Mouse (Mus musculus): ENCODE data around the gene Ctsl.

The Ctsl gene

DNA sequence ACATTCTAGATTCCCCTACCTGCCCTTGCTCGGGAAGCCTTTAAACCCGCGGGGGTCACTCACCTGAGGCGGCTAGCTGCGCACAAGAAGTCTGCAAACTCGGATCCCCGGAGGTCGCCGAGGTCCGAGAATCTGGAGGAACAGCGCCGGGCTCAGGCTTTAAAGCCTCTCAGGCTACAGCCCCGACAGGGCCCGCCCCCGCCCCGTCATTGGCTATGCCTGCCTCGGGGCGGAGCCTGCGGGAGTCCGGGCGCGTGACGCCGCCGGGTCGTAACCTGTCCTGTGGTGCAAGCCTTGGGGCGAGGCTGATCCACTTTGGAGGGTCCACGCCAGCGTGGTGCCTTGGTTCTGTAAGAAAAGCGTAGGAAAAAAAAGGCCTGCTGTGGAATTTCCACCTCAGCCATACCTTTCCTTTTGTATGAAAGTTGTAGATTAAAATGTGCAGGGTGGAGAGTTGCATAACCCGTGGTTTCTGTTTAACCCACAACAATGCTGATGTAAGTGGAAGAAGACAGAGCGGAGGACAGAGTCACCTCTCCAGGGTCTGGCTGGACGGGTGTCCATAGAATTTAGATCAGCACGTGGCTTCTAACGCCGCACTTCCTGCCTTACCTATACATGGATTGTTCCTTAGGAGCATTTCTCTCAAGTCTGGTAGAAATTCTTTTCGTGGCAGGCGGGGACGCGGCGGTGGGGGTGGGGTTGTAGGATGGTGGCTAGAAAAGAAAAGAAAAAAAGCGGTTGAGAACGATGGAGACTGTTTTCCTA is at the start of gene Ctsl:
Gene Ctsl (minus strand): TSS at position 718 of the 768 bp plus-strand sequence.
- DNase-seq, result peak; percentile 95 to 97

DNA sequence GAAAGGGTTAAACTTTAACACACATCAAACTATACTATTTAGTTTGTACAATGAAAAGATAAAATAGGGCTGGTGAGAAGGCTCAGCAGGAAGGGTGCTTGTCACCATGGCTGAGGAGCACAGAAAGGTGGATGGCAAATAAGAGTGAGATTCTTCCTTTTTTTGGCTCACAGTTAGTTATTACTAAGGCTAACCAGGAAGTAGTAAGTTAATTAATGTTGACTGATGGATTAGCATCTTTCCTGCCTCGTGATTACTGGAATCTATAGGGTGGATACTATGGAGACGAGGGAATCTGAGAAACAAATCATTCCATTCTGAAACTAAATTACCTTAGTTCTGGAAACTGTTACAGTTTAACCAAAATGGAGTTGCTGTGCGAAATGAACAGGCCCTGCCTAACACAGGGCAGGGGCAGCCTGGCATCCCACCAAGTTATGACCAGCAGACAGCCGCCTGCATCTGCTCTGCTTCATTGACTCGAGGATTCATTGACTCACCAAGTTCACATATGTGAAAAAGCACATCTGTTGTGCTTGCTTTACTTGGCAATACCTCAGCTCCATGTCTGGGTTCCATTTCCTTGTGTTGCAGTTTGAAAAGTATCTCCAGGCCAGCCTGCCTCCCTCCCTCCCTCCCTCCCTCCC is 46.4 kb upstream of the Ctsl start:
- DNase-seq, result peak; percentile 73 to 81

DNA sequence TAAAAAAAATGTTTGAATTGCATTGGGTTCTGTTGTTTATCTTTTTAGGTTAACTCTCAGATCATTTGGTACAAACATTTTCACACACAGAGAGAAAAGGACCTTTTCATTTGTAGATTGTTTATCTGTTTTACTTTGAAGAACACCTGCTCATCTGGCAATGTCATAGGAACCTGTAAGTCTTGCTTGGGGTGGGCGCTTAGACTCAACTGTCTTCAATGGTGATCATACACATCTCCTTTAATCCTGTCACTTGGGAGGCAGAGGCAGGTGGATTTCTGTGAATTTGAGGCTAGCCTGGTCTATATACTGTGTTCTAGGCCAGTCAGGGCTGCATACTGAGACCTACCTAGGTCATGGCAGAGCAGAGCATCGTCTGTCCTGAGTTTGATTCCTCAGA is 45.0 kb upstream of the Ctsl start:
- DNase-seq, result no peak

DNA sequence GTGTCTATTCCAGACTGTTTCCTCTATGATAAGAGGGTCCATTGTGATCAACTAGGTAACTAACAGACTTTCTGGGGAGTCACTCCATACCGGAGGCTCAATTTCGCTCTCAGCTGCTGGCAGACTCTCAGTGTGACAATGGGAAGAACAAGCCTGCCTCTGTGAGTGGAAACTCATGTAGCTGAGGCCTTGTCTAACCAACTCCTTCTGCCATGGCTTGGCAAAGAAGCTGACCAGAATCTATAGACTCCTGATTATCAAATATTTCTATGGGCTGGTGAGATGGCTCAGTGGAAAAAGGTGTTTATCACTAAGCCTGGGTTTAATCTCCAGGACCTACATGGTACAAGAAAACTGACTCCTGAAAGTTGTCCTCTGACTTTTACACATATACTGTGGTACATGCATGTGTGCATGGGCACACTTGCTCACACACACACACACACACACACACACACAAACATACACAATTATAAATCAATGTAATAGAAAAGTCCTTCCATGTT is 42.1 kb upstream of the Ctsl start:
- no peak for DNase-seq

DNA sequence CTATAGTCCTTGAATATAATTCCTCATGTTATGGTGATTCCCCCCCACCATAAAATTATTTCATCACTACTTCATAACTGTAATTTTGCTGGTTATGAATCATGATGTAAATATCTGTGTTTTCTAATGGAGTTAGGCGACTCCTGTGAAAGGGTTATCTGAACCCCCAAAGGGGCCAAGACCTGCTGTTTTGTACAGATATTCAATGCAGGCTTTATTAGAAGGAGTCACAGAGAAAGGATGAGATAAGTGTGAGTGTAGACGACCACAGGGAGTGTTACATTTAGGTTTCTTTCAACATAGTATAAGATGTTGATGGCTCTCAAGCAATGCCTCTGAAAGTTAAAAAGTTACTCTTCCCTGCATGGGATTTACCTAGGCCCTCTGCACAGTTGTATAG is 40.6 kb upstream of the Ctsl start:
- DNase-seq, result no peak

DNA sequence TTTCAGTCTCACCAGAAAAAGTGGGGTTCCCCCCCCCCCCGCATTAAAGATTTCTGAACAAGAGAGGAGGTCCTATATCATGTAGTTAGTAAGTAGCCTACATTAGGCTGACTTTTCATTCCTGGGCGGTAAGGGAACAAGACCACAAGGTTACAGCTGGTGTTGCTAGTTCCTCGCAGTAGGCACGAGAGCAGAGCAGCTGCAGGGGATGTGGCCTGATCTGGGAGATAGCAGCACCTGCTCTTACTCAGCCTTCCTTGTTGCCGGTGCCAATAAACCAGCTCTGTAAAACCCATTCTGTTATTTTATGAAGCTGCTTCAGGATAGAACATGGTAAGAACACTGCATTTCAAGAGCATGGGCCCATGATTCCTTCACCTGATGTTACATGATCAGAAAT is 39.9 kb upstream of the Ctsl start:
- DNase-seq, result no peak

DNA sequence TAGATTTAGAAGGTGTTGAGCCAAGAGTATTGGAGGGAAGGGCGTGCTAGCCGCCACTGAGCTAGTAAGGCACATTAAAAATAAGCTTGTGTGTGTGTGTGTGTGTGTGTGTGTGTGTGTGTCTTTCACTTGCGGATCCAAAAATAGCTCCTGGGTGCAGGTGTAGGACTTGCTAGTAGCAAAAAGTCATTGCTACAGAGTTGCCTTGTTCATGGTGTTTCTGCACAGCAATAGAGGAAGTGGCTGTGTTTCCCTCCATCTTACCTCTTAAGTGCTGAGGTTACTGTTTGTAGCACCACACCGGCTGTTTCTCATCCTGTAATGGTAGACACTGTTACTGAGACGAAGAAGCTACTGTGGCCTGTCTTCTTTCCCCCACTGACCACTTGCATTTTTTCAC is 37.3 kb upstream of the Ctsl start:
- no peak for DNase-seq

DNA sequence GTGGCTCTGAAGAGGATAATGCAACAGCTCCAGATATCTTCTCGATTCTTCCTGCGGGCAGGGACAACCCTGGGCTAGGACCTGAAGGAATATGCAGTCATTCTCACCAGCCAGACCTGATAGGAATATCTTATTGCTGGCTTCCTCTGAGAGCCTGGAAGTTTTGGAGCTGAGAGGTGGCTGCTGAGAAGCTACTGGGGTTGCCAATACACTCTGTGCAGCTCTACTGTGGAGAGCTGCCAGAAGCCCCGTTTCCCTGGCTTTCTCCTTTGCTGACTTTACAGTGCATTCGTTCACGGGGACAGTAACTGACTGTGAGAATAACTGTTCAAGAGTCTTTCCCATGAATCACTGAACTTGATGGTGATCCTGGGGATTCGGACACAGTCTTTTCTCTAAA is 34.9 kb upstream of the Ctsl start:
- peak in 1 of 2 experiments; percentile 8 for DNase-seq

DNA sequence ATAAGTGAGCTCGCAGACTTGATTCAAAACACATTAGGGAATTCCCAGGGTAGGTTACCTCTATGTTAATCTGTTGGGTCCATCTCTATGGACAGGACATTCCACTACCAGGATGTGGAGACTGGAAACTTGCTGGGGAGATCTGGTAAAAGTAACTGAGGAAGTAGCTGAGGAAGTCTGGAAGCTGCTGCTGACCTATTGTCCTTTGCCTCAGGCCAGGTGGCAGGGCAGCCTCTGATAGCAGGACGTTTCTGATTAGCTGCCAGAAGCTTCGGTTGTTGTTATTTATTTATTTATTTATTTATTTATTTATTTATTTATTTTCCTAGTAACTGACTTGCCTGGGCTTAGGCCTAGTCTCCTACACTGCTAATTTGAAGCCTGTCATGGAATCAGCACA is 32.8 kb upstream of the Ctsl start:
- DNase-seq, result no peak

DNA sequence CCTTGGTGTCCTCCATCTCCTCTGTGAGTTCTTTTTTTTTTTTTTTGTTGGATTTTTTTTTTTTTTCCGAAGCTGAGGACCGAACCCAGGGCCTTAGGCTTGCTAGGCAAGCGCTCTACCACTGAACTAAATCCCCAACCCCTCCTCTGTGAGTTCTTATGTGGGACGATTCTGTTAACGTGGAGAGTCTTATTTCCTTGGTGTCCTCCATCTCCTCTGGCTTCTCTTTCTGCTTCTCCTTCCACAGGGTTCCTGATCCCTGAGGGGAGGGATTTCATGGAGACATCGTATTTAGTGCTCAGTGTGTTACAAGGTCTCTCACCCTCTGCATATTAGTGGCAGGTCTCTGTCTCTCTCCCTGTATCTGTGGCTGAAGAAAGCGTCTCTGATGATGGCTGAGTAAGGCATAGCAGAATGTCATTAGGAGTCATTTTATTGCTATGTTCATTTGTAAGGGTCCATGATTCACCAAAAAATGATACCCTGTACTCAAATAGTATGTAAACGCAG is 32.3 kb upstream of the Ctsl start:
- no peak for DNase-seq

DNA sequence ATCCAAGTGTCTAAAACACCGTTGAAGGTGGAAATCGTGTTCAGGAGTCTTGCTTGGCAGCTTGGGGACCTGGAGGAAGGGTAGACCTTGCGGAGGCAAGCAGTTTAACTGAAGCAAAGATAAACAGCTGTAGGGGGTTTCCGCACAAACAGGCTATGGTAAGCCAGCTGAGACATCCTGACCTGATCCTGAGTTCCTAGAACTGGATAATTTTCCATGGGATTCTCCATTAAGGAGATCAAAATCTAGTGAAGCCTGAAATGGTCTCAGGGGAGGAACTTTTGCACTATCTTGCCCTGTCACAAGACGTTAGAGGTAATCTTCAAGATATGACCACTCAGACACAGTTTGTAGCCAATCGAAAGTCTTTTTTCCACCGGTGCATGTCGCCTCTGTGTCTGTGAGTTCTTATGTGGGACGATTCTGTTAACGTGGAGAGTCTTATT is 31.8 kb upstream of the Ctsl start:
- no peak for DNase-seq

DNA sequence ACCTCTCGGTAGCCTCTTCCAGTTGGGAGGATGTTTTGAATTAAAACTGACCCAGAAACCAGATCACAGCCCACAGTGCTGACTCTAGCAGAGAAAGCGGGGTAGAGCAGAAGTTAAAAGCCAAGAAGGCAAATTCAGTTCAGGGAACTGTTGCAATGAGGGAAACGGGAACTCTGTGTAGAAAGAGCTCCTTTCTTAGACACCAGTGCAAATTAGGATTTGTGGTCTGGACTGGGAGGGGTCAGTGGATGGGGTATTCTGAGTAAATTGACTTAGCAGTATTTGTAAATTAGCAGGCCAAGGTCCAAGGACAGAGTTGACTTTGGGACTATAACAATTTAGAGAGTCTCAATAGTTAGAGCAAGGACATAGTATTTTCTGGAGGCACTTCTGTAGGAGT is 31.3 kb upstream of the Ctsl start:
- DNase-seq, result peak in 1 of 2 experiments; percentile 7

DNA sequence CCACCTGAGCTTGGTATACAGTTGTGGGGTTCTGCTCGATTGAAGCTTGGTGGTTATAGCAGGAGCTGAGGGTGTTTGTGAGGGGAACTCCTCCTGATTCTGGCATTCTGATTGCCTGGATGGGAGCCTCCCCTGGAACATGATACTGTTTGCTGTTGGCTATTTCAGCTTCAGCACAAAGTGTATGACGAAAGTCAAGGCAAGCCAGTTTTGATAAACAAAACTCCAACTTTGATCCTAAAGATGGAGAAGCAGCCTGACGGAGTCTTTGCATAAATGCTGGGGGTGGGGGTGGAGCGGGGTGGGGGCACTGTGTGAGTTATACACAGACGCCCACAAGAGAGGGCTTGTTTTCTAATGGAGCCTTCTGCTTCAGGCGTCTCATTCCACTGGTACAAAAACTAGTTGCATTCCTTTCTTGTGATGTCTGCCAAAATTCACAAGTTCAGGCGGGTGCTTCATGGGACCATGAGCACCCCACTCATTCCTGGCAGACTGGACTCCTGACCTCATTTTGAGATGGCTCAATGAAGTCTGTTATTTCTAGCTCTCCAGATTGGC is 30.2 kb upstream of the Ctsl start:
- DNase-seq, result peak; percentile 63 to 82

DNA sequence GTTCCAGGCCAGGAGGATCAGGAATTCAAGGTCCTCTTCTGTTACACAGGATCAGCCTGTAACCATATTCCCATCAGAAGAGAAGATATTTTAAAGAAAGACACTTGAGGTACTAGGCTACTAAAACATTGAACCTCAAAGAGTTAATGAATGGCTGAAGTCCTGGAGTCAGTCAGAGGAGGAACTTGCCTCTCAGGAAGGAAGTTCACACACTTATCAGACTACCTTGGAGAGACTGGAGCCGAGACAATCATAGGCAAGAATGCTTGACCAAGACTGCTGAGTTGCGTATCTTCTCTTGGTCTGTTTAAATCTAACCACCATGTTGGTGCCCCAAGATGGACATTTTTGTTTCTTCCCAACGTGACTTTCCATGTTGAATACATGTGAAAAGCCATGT is 29.2 kb upstream of the Ctsl start:
- DNase-seq, result no peak

DNA sequence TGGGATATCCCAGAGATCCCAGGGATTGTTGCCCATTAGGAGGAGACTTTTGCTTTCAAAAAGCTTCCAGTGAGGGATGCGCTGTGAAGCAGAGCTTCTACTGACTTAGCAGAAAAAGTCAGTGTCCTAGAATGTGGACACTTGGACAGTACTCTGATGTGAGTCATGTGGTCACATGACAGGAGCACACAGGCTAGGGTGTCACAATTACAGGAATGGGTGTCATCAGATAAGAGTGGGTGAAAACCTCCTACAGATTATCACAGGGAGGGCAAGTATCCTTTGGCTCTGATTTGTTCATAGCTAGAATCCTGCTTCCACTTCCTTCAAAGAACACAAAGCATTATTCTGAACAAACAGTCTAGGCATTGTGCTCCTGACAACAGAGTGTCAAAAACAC is 27.4 kb upstream of the Ctsl start:
- DNase-seq, result no peak

DNA sequence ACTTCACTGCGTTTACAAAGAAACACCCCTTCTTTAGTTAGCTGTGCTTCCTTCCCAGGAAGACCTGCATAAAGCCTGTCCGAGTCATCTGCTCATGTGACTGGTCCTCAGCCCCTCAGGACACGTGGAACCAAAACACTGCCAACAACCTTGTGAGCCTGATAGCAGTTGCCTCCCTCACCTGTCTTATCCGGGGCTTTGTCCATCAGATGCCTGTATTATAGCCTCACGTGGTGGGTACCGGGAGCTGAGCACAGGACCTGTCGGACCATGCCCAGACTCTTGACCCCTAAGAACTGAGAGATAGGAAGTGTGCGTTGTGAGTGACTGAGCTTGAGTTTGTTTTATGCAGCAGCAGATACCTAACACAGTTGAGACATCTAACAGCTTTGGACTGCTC is 26.3 kb upstream of the Ctsl start:
- DNase-seq, result peak in 1 of 2 experiments; percentile 43

DNA sequence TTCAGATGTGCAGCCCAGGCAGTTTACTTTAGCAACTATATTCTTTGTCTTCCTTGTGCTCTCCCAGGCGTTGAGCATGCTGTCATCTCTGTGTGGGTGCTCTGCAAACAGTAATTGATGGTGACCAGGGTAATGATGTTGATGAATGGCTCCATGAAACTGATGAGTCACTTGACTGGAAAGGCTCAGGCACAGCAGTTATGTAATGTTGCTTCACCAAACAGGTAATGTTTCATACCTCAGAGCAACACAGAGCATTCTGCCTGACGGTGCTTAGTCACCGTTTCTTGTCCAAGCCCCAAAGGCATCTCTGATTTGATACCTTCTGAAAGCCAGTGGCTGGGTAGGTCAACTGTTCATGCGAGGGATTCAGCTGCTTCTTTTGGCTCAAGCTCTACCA is 17.7 kb upstream of the Ctsl start:
- DNase-seq, result no peak

DNA sequence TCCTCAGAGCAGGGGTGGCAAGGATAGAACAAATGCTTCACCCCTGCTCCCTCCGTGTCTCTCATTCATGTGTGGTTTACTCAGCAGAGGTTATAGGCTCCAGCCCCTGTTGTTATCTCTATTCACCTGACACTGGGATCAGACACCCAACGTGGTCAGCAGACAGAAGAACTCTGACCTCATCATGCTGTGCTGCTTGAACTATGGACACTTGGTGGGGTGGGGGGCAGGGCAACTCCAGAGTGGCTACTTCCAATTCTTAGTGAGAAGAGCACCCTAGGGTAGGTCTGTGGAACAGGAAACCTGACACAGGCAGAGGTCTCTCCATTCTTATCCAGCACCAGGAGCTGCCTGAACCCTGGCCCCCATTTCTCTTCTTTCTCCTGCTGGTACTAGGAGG is 15.4 kb upstream of the Ctsl start:
- peak; percentile 58 to 78 for DNase-seq

DNA sequence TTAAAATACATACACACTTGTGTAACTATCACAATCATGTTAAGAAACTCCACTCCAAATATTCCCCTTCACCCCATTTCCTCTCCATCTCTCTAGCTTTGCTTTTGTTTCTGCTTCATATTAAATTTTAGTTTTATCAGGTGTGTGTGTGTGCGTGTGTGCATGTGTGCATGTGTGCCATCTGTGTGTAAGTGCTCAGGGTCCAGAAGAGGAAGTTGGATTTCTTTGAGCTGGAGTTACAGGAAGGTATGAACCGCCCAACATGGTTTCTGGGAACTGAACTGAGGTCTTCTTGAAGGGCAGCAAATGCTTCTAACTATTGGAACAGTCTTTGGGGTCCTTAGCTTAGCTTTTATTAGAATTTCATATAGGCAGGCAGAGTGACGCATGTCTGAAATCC is 14.2 kb upstream of the Ctsl start:
- no peak for DNase-seq

DNA sequence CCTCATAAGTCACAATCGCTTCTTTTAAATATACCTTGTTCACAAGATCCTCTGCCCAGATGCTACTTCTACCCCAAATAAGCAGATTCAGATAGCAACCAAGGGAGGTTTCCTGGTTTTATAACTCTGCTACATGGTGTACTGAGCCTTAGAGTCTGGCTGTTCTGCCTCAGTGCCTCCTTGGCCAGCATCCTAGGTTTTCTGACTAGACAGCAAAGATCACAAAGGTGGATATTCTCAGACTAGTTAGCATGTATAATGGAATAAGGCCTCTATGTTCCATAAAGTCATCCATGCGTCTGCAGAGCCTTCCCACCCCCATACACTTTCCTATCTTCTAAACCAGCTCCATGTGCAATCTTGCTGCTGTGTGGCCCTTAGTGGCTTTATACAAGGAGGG is 9.6 kb upstream of the Ctsl start:
- DNase-seq, result peak; percentile 62 to 81

DNA sequence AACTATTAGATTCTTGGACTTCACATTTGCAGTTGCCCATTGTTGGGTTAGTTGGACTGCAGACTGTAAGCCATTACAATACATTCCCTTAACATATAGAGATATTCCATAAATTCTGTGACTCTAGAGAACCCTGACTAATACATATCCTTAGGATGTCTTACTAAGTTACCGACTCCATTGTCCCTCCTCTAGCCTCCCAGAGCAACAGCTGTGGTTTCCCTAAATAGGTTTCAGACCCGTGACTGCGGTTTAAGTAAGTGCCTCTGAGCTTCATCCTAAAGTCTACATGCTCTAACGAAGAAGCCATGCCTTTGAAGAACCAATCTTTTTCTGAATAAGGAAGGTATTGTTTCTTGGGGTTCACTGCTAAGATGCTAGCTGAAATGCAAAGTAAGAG is 7.9 kb upstream of the Ctsl start:
- no peak for DNase-seq

DNA sequence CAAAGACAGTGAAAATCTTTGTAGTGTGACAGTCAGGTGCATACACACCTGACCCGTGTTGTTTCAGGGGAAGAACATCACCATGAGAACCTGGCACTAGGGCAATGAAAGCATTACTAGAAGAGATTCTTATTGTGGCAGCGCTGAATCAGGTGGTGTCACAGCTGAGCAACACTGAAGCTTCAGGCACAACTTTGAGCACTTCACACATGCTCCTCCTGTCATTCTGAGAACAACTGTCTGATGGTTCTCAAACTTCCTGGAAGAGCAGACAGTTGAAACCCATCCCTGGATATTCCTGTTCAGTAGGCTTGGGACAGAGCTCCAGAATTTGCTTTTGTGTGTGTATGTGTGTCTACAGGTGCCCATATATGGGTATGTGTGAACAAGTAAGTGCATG is 5.8 kb upstream of the Ctsl start:
- no peak for DNase-seq

DNA sequence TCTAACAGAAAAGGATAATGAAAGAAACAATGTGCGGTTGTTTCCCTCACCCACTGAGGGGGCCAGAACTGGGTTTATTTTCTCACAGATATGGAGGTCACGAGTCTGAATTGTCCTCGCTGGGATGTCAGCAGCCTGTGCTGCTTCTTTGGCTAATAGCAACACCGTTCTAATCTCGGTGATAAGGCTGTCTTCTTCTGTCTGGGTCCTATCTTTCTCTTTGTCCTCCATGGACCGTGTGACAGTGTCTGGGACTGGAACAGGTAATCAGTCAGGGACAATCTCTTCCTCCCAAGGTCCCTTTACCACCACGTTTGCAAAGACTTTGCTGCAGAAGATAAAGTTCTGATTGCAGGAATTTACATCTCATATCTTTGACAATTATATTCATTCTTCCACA is 4.5 kb upstream of the Ctsl start:
- DNase-seq, result no peak

DNA sequence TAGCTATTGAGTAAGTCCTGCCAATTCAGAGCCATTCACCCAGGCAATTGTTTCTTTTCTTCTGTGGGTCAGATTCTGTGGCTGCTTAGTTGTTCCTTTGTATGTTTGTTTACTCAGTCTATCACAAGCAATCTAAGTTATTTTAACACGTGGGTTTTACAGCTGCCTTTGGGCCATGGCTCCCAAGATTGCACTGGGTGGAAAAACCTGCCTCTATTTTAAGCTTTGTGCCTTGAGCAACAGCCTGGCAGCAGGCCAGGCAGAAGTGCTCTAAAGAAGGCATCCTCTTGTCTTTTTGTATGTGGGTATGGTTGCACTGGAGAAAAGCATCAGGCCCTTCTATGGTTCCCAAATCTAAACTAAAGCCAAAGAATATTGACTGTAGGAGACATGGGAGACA is 3.0 kb upstream of the Ctsl start:
- DNase-seq, result peak; percentile 47 to 71
